Mouse (Mus musculus): ENCODE measurements around the gene Tm2d1.

Gene Tm2d1

GRCm38 (mm10) chr4:98395690-98396437 is 12.8 kb upstream of the Tm2d1 start, which contains the start of gene Patj:
TSS of gene Patj (plus strand) at chr4:98395785.
- Histone ChIP-seq H3K4me1 (replicated peaks; ENCODE audit: low read depth, low read length) (peaks cover 21% of the 10 kb centered on the region), H3K9me3 (ENCODE audit: low read length) (no peaks in the 10 kb centered on the region), H3K36me3 (ENCODE audit: insufficient read depth, low read length) (no peaks in the 10 kb centered on the region), H3K27me3 (ENCODE audit: insufficient read depth, low read length) (0 out of 2 replicates have a peak, but pooled peaks cover 2% of the 10 kb centered on the region), H3K4me3 (replicated peaks; ENCODE audit: low read length) (peak within 1 kb of the TSS; percentile 85)
- TF ChIP-seq CTCF (conservative IDR thresholded peaks at IDR 0.05; ENCODE audit: low read length): no peak
- no peak for TF ChIP-seq POU5F1 (IDR thresholded peaks at IDR 0.05; ENCODE audit: borderline replicate concordance, low read length)
- no peak for TF ChIP-seq NANOG (IDR thresholded peaks at IDR 0.05; ENCODE audit: borderline replicate concordance, low read length)

- Histone ChIP-seq H3K4me1 (replicated peaks; ENCODE audit: low read depth, low read length) (peaks cover 21% of the 10 kb centered on the region), H3K27me3 (ENCODE audit: insufficient read depth, low read length) (0 out of 2 replicates have a peak, but pooled peaks cover 2% of the 10 kb centered on the region), H3K9me3 (ENCODE audit: low read length) (no peaks in the 10 kb centered on the region), H3K36me3 (ENCODE audit: insufficient read depth, low read length) (no peaks in the 10 kb centered on the region), H3K4me3 (replicated peaks; ENCODE audit: low read length) (peak overlapping the region; percentile 85)
- TF ChIP-seq CTCF (conservative IDR thresholded peaks at IDR 0.05; ENCODE audit: low read length): no peak
- TF ChIP-seq POU5F1 (IDR thresholded peaks at IDR 0.05; ENCODE audit: borderline replicate concordance, low read length): no peak
Measured at GRCm38 (mm10) chr4:98395346-98395689, 12.2 kb upstream of the Tm2d1 start.

- Histone ChIP-seq H3K36me3 (ENCODE audit: insufficient read depth, low read length) (no peaks in the 10 kb centered on the region), H3K4me1 (replicated peaks; ENCODE audit: low read depth, low read length) (no peaks in the 10 kb centered on the region), H3K27me3 (ENCODE audit: insufficient read depth, low read length) (no peaks in the 10 kb centered on the region; the same call in 1 of the 2 replicates), H3K4me3 (replicated peaks; ENCODE audit: low read length) (no peak overlapping the region), H3K9me3 (ENCODE audit: low read length) (no peaks in the 10 kb centered on the region)
- TF ChIP-seq NANOG (IDR thresholded peaks at IDR 0.05; ENCODE audit: borderline replicate concordance, low read length) (no peak), POU5F1 (IDR thresholded peaks at IDR 0.05; ENCODE audit: borderline replicate concordance, low read length) (no peak), CTCF (conservative IDR thresholded peaks at IDR 0.05; ENCODE audit: low read length) (no peak)
Measured at GRCm38 (mm10) chr4:98385036-98385435, 1.9 kb upstream of the Tm2d1 start.

GRCm38 (mm10) chr4:98376943-98377342 is 6.2 kb downstream of the Tm2d1 start:
- H3K36me3 ChIP-seq (ENCODE audit: insufficient read depth, low read length): no peaks in the 10 kb centered on the region
- no peak for TF ChIP-seq CTCF (conservative IDR thresholded peaks at IDR 0.05; ENCODE audit: low read length)
- TF ChIP-seq POU5F1 (IDR thresholded peaks at IDR 0.05; ENCODE audit: borderline replicate concordance, low read length): no peak
- TF ChIP-seq NANOG (IDR thresholded peaks at IDR 0.05; ENCODE audit: borderline replicate concordance, low read length): no peak
- no peak overlapping the region for H3K4me3 ChIP-seq (replicated peaks; ENCODE audit: low read length)
- 0 out of 2 replicates have a peak, but pooled peaks cover 4% of the 10 kb centered on the region for H3K4me1 ChIP-seq (replicated peaks; ENCODE audit: low read depth, low read length)
- H3K27me3 ChIP-seq (ENCODE audit: insufficient read depth, low read length): no peaks in the 10 kb centered on the region
- H3K9me3 ChIP-seq (ENCODE audit: low read length): no peaks in the 10 kb centered on the region

GRCm38 (mm10) chr4:98375401-98375800 is 7.7 kb downstream of the Tm2d1 start:
- Histone ChIP-seq H3K36me3 (ENCODE audit: insufficient read depth, low read length) (no peaks in the 10 kb centered on the region), H3K4me1 (replicated peaks; ENCODE audit: low read depth, low read length) (0 out of 2 replicates have a peak, but pooled peaks cover 4% of the 10 kb centered on the region), H3K9me3 (ENCODE audit: low read length) (no peaks in the 10 kb centered on the region), H3K27me3 (ENCODE audit: insufficient read depth, low read length) (no peaks in the 10 kb centered on the region), H3K4me3 (replicated peaks; ENCODE audit: low read length) (no peak overlapping the region)
- TF ChIP-seq NANOG (IDR thresholded peaks at IDR 0.05; ENCODE audit: borderline replicate concordance, low read length) (no peak), CTCF (conservative IDR thresholded peaks at IDR 0.05; ENCODE audit: low read length) (0 out of 2 replicates have a peak, but pooled peaks have one; percentile 8)

GRCm38 (mm10) chr4:98358034-98358809 is 24.9 kb downstream of the Tm2d1 start:
- Histone ChIP-seq H3K9me3 (ENCODE audit: low read length) (no peaks in the 10 kb centered on the region), H3K27me3 (ENCODE audit: insufficient read depth, low read length) (no peaks in the 10 kb centered on the region), H3K36me3 (ENCODE audit: insufficient read depth, low read length) (peaks cover 17% of the 10 kb centered on the region), H3K4me1 (replicated peaks; ENCODE audit: low read depth, low read length) (no peaks in the 10 kb centered on the region), H3K4me3 (replicated peaks; ENCODE audit: low read length) (no peak overlapping the region)
- TF ChIP-seq NANOG (IDR thresholded peaks at IDR 0.05; ENCODE audit: borderline replicate concordance, low read length): no peak
- no peak for TF ChIP-seq CTCF (conservative IDR thresholded peaks at IDR 0.05; ENCODE audit: low read length)
- TF ChIP-seq POU5F1 (IDR thresholded peaks at IDR 0.05; ENCODE audit: borderline replicate concordance, low read length): no peak

GRCm38 (mm10) chr4:98348580-98348979 is 34.5 kb downstream of the Tm2d1 start:
- Histone ChIP-seq H3K4me1 (replicated peaks; ENCODE audit: low read depth, low read length) (no peaks in the 10 kb centered on the region), H3K9me3 (ENCODE audit: low read length) (peaks cover 3% of the 10 kb centered on the region), H3K4me3 (replicated peaks; ENCODE audit: low read length) (no peak overlapping the region), H3K36me3 (ENCODE audit: insufficient read depth, low read length) (no peaks in the 10 kb centered on the region), H3K27me3 (ENCODE audit: insufficient read depth, low read length) (no peaks in the 10 kb centered on the region)
- TF ChIP-seq POU5F1 (IDR thresholded peaks at IDR 0.05; ENCODE audit: borderline replicate concordance, low read length) (no peak), CTCF (conservative IDR thresholded peaks at IDR 0.05; ENCODE audit: low read length) (no peak), NANOG (IDR thresholded peaks at IDR 0.05; ENCODE audit: borderline replicate concordance, low read length) (no peak)

GRCm38 (mm10) chr4:98345783-98346182 is 37.3 kb downstream of the Tm2d1 start:
- no peaks in the 10 kb centered on the region for H3K36me3 ChIP-seq (ENCODE audit: insufficient read depth, low read length)
- no peaks in the 10 kb centered on the region for H3K4me1 ChIP-seq (replicated peaks; ENCODE audit: low read depth, low read length)
- H3K27me3 ChIP-seq (ENCODE audit: insufficient read depth, low read length): no peaks in the 10 kb centered on the region
- TF ChIP-seq CTCF (conservative IDR thresholded peaks at IDR 0.05; ENCODE audit: low read length) (no peak), POU5F1 (IDR thresholded peaks at IDR 0.05; ENCODE audit: borderline replicate concordance, low read length) (no peak), NANOG (IDR thresholded peaks at IDR 0.05; ENCODE audit: borderline replicate concordance, low read length) (no peak)
- H3K9me3 ChIP-seq (ENCODE audit: low read length): peaks cover 5% of the 10 kb centered on the region
- no peak overlapping the region for H3K4me3 ChIP-seq (replicated peaks; ENCODE audit: low read length)

Data from E14TG2a.4 (cell line).